Mouse (Mus musculus): ENCODE data around the gene Emg1.

Emg1 gene

GRCm38 (mm10) chr6:124711824-124712782, at the start of gene Emg1, which contains the start of gene Phb2:
Gene Emg1 (minus strand): TSS chr6:124712178.
Gene Phb2 (plus strand): TSS chr6:124712336.
- DNase-seq = peak; percentile 99

GRCm38 (mm10) chr6:124759259-124759658, 47.3 kb upstream of the Emg1 start:
- DNase-seq = peak; percentile 93

- DNase-seq = no peak
Observed at GRCm38 (mm10) chr6:124758849-124759232, 46.9 kb upstream of the Emg1 start.

- DNase-seq = peak; percentile 73
Observed at GRCm38 (mm10) chr6:124757909-124758848, 46.2 kb upstream of the Emg1 start.

- no peak for DNase-seq
Observed at GRCm38 (mm10) chr6:124757351-124757880, 45.4 kb upstream of the Emg1 start.

GRCm38 (mm10) chr6:124756652-124757350, 44.8 kb upstream of the Emg1 start:
- peak; percentile 93 for DNase-seq

GRCm38 (mm10) chr6:124755831-124756595, 44.0 kb upstream of the Emg1 start, which contains the start of the genes Gm45234 and Atn1:
Gene Gm45234 (minus strand): TSS chr6:124756021.
Gene Atn1 (minus strand): TSS chr6:124756524.
- peak; percentile 87 for DNase-seq

- DNase-seq = no peak
Observed at GRCm38 (mm10) chr6:124755306-124755705, 43.3 kb upstream of the Emg1 start.

GRCm38 (mm10) chr6:124753861-124754260, 41.9 kb upstream of the Emg1 start:
- no peak for DNase-seq

GRCm38 (mm10) chr6:124750405-124750804, 38.4 kb upstream of the Emg1 start:
- no peak for DNase-seq

GRCm38 (mm10) chr6:124746654-124747632, 35.0 kb upstream of the Emg1 start:
- no peak for DNase-seq

- no peak for DNase-seq
Observed at GRCm38 (mm10) chr6:124746296-124746605, 34.3 kb upstream of the Emg1 start.

GRCm38 (mm10) chr6:124745490-124746295, 33.7 kb upstream of the Emg1 start:
- peak; percentile 95 for DNase-seq

GRCm38 (mm10) chr6:124744755-124745321, 32.9 kb upstream of the Emg1 start:
- DNase-seq = peak; percentile 56

- no peak for DNase-seq
Observed at GRCm38 (mm10) chr6:124743647-124744046, 31.7 kb upstream of the Emg1 start.

GRCm38 (mm10) chr6:124742839-124743514, 31.0 kb upstream of the Emg1 start:
- DNase-seq = peak; percentile 43

GRCm38 (mm10) chr6:124741842-124742241, 29.9 kb upstream of the Emg1 start:
- DNase-seq = no peak
